Mouse (Mus musculus): Measurements from ENCODE around the gene Ankmy1. TPM values are rescaled to one million over a fixed set of nuclear protein-coding genes. Genes with fewer than 3 reads are reported as not detected.

Gene Ankmy1
- polyA plus RNA-seq, 1 experiment from 2014 or later, result 0.67 TPM

- H3K4me1 ChIP-seq, result peaks cover 36% of the 10 kb centered on the region
- no peak overlapping the region for H3K4me2 ChIP-seq (replicated peaks)
- H3K27me3 ChIP-seq, result no peaks in the 10 kb centered on the region
- ATAC-seq (ENCODE audit: low FRiP score), result no peak
- no peak overlapping the region for H3K4me3 ChIP-seq
- H3K27ac ChIP-seq, result no peak overlapping the region
- H3K9me3 ChIP-seq (replicated peaks), result no peaks in the 10 kb centered on the region
- 90% methylated on average over 2 of the region's 2 CpGs for WGBS
- peaks cover 43% of the 10 kb centered on the region for H3K36me3 ChIP-seq
- H3K9ac ChIP-seq, result no peak overlapping the region
Measured at GRCm38 (mm10) chr1:92852450-92852849, 50.3 kb downstream of the Ankmy1 start.

- Histone ChIP-seq H3K4me1 (peaks cover 48% of the 10 kb centered on the region), H3K36me3 (peaks cover 19% of the 10 kb centered on the region), H3K27me3 (no peaks in the 10 kb centered on the region), H3K9me3 (replicated peaks) (no peaks in the 10 kb centered on the region), H3K27ac (no peak overlapping the region; the same call in 1 of the 2 replicates), H3K4me3 (peak overlapping the region; percentile 43), H3K4me2 (replicated peaks) (peak overlapping the region; percentile 59), H3K9ac (peak overlapping the region; percentile 73)
- ATAC-seq (ENCODE audit: low FRiP score), result no peak
- WGBS, result 65% methylated on average over 12 of the region's 13 CpGs
Measured at GRCm38 (mm10) chr1:92849938-92850574, 52.6 kb downstream of the Ankmy1 start.

GRCm38 (mm10) chr1:92849491-92849890 is 53.2 kb downstream of the Ankmy1 start:
- Histone ChIP-seq H3K4me1 (peaks cover 48% of the 10 kb centered on the region), H3K4me2 (replicated peaks) (peak overlapping the region; percentile 59), H3K9ac (peak overlapping the region; percentile 73), H3K9me3 (replicated peaks) (no peaks in the 10 kb centered on the region), H3K4me3 (peak overlapping the region; percentile 43), H3K36me3 (peaks cover 13% of the 10 kb centered on the region), H3K27me3 (no peaks in the 10 kb centered on the region), H3K27ac (peak overlapping the region; percentile 86; the same call in 1 of the 2 replicates)
- WGBS, result 75% methylated on average over 2 of the region's 2 CpGs
- ATAC-seq (ENCODE audit: low FRiP score), result no peak

GRCm38 (mm10) chr1:92847873-92848839 is 54.5 kb downstream of the Ankmy1 start:
- peaks cover 50% of the 10 kb centered on the region for H3K4me1 ChIP-seq
- H3K9ac ChIP-seq, result peak overlapping the region; percentile 73
- no peaks in the 10 kb centered on the region for H3K27me3 ChIP-seq
- peak overlapping the region; percentile 59 for H3K4me2 ChIP-seq (replicated peaks)
- H3K9me3 ChIP-seq (replicated peaks), result no peaks in the 10 kb centered on the region
- H3K27ac ChIP-seq, result peak overlapping the region; percentile 86
- peak overlapping the region; percentile 43 for H3K4me3 ChIP-seq
- peaks cover under 1% of the 10 kb centered on the region for H3K36me3 ChIP-seq
- WGBS, result 7% methylated on average over 41 of the region's 41 CpGs
- peak; percentile 81 for ATAC-seq (ENCODE audit: low FRiP score)

GRCm38 (mm10) chr1:92845889-92846288 is 56.8 kb downstream of the Ankmy1 start:
- Histone ChIP-seq H3K9me3 (replicated peaks) (no peaks in the 10 kb centered on the region), H3K36me3 (no peaks in the 10 kb centered on the region), H3K4me2 (replicated peaks) (no peak overlapping the region), H3K9ac (no peak overlapping the region), H3K4me1 (peaks cover 46% of the 10 kb centered on the region), H3K4me3 (no peak overlapping the region), H3K27me3 (no peaks in the 10 kb centered on the region), H3K27ac (no peak overlapping the region)
- no peak for ATAC-seq (ENCODE audit: low FRiP score)
- WGBS, result 82% methylated on average over 7 of the region's 7 CpGs

GRCm38 (mm10) chr1:92841427-92841826 is 61.3 kb downstream of the Ankmy1 start:
- Histone ChIP-seq H3K4me2 (replicated peaks) (no peak overlapping the region), H3K27ac (no peak overlapping the region), H3K36me3 (no peaks in the 10 kb centered on the region), H3K4me3 (no peak overlapping the region), H3K9me3 (replicated peaks) (no peaks in the 10 kb centered on the region), H3K4me1 (peaks cover 13% of the 10 kb centered on the region), H3K9ac (no peak overlapping the region), H3K27me3 (no peaks in the 10 kb centered on the region)
- ATAC-seq (ENCODE audit: low FRiP score), result no peak
- 76% methylated on average over 3 of the region's 3 CpGs for WGBS

- Histone ChIP-seq H3K9ac (no peak overlapping the region), H3K36me3 (peaks cover 8% of the 10 kb centered on the region), H3K9me3 (replicated peaks) (no peaks in the 10 kb centered on the region), H3K27ac (no peak overlapping the region), H3K27me3 (no peaks in the 10 kb centered on the region), H3K4me2 (replicated peaks) (no peak overlapping the region), H3K4me1 (peaks cover 11% of the 10 kb centered on the region), H3K4me3 (no peak overlapping the region)
- no peak for ATAC-seq (ENCODE audit: low FRiP score)
- WGBS, result 84% methylated on average over 8 of the region's 8 CpGs
Measured at GRCm38 (mm10) chr1:92840231-92840890, 62.3 kb downstream of the Ankmy1 start.

GRCm38 (mm10) chr1:92839211-92839610 is 63.5 kb downstream of the Ankmy1 start:
- ATAC-seq (ENCODE audit: low FRiP score), result no peak
- no peak overlapping the region for H3K4me2 ChIP-seq (replicated peaks)
- no peak overlapping the region for H3K4me3 ChIP-seq
- peaks cover 13% of the 10 kb centered on the region for H3K36me3 ChIP-seq
- no peak overlapping the region for H3K9ac ChIP-seq
- H3K27ac ChIP-seq, result no peak overlapping the region
- peaks cover 22% of the 10 kb centered on the region for H3K4me1 ChIP-seq
- H3K27me3 ChIP-seq, result no peaks in the 10 kb centered on the region
- WGBS, result 80% methylated on average over 7 of the region's 7 CpGs
- no peaks in the 10 kb centered on the region for H3K9me3 ChIP-seq (replicated peaks)

GRCm38 (mm10) chr1:92837931-92838833 is 64.5 kb downstream of the Ankmy1 start:
- Histone ChIP-seq H3K27me3 (no peaks in the 10 kb centered on the region), H3K36me3 (peaks cover 13% of the 10 kb centered on the region), H3K4me2 (replicated peaks) (no peak overlapping the region), H3K27ac (no peak overlapping the region), H3K4me1 (peaks cover 30% of the 10 kb centered on the region), H3K9me3 (replicated peaks) (no peaks in the 10 kb centered on the region), H3K9ac (no peak overlapping the region), H3K4me3 (no peak overlapping the region)
- WGBS, result 82% methylated on average over 14 of the region's 14 CpGs
- no peak for ATAC-seq (ENCODE audit: low FRiP score)

GRCm38 (mm10) chr1:92833987-92834706 is 68.6 kb downstream of the Ankmy1 start:
- Histone ChIP-seq H3K9ac (peak overlapping the region; percentile 89), H3K4me1 (peaks cover 41% of the 10 kb centered on the region), H3K4me2 (replicated peaks) (peak overlapping the region; percentile 83), H3K36me3 (peaks cover 13% of the 10 kb centered on the region), H3K4me3 (peak overlapping the region; percentile 95; the same call in 1 of the 2 replicates), H3K27me3 (peaks cover 12% of the 10 kb centered on the region), H3K9me3 (replicated peaks) (no peaks in the 10 kb centered on the region), H3K27ac (no peak overlapping the region)
- peak; percentile 33; the same call in 1 of the 2 replicates for ATAC-seq (ENCODE audit: low FRiP score)
- WGBS, result 66% methylated on average over 7 of the region's 7 CpGs
